Mouse (Mus musculus) CD8-positive naive resting alpha-beta T cell, adult 2 months (primary cell): ENCODE data around the gene Gm13290.
"Not testable (repeated sequence)": the region's sequence is repeated elsewhere in the genome, so short reads cannot be mapped to it uniquely, and the experiment has no call there.

ENCODE experiments used
- DNase-seq, 2 experiments: peaks; one replicate each; pipeline ENCODE4 v3.0.0; 2022; ENCODE audit warnings: low read depth in 2 of 2, low spot score in 2 of 2

The Gm13290 gene

DNA sequence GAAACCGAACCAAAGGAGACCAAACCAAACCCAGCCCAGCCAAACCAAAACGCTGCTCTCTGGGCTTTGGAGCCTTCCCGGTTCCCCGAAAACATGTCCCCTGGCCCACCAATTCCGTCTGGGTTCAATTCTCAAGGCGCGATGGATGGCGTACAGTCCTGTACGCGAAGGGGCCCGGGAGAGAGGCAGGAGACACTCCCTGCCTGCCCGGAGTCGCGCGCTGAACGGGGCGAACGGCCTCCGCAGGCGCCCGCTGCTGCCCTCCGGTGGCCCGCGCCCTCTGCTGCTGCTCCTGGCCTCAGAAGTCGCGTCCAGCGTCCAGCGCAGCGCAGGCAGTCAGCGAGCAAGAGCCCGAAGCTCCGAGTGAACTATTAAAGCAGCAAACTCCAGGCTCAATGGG lies at the start of gene Gm13290:
TSS of gene Gm13290 (plus strand) at position 301 of the 400 bp plus-strand sequence.
- DNase-seq: not testable (repeated sequence)

DNA sequence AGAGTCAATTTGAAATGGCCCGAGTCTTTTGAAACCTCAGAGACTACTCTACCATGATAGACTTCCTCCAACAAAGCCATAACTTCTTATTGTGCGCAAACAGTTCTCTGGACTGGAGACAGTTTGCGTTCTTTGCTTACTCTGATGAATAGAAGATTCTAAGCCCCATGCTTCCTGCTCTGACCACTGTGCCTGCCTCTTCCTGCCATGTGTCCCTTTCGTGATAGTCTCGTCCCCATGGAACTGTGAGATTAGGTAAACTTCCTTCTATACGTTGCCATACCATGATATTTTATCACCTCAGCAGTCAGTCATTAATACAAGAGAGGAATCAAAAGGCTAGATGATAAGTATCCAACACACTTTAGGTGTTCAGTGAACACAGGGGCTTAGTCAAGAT lies 46.9 kb upstream of the Gm13290 start:
- no peak for DNase-seq

DNA sequence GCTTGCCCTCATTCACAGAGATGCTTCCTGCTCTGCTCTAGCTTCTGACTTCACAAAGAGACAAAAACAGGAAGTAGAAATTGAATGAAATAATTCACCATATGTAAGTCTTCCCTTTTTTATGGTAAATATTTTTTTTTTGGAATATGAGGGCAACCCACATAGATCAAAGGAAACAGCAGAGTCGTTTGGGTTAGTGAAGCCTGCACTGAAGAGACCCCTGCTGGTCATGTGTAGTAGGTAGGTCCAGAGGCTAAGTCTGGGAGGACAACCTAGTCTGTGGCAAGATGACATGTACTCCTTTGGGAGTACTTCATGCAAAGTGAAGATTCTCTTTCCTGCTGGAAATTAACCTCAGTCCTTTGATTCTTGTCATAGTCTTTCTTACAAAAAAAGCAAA lies 46.3 kb upstream of the Gm13290 start:
- DNase-seq: peak in 1 of 2 experiments; percentile 39

DNA sequence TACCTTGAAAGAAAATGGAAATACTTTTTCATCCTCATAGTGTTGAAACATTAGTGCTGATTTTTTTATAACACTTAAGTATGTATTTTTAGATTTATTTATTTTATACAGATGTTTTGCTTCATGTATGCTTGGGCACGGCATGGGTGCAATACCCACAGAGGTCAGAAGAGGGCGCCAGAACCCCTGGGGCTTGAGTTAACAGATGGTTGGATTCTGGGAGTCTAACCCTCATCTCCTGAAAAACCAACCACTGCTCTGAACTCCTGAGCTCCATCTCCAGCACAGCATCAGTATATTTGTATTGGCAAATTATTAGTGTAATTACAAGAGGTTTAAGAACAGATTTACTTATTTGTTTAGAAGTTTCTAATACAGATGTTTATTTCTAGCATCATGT lies 35.2 kb upstream of the Gm13290 start:
- peak; percentile 78 to 79 for DNase-seq

DNA sequence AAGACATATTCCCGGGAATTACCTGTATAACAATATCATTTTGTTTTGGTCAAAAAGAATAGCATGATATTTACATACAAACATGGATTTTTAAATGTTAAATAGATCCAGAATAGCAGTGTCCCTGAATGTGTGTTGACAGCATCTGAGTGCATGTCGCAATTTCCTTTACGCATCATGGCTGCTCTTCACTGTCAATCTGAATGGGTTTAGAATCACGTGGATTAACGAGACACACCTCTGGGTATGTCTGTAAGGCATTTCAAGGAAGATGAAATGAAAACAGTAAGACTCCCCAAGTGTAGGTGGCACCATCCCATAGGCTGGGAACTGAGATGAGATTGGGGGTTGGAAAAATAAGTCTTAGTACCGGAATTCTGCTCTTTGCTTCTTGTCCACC lies 34.6 kb upstream of the Gm13290 start:
- DNase-seq: no peak

DNA sequence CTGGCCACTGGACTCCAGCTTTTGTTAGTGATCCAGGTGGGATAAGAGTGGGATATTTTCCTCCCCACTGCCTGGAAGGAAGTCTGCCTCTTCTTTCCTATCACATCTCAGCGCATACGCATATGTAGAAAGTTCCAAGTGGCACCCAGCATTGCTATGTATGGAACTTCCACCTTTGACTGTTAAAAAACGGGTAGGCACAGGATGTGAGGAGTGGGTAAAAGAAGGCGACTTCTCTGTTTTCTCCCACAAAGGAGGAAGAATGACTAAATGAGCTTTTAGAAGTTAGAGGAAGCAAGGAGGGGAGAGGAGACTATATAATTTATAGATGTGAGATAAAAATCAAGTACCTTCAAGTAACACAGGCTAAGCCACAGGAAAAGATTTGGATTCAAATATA lies 32.2 kb upstream of the Gm13290 start:
- DNase-seq: no peak

DNA sequence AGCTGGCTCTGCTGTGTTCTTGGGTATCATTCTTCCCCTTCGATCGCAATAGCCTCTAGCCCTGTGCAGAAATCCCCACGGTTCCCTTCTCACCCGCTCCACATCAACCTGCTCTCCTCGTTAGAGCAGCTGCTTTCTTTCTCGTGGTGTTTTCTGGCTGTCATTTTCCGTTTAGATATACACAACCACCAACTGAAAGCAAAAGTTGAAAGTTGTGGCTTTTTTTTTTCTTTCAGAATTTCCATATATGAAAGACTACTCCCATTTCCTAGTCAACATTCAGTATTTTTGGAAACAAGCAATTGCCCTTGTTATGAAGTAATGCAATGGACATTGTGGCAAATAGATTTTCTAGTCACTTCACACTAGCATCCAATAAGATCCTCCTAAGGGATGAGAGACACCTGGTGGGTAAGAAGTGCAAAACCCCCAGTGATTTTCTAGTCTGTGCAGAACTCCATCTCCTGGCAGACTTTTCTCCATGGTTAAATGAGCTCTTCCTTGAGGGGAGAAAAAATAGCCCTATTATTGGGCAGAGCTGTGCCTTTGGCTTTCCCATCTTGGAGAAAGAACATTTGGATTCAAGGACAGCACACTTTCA lies 30.8 kb upstream of the Gm13290 start:
- no peak for DNase-seq

DNA sequence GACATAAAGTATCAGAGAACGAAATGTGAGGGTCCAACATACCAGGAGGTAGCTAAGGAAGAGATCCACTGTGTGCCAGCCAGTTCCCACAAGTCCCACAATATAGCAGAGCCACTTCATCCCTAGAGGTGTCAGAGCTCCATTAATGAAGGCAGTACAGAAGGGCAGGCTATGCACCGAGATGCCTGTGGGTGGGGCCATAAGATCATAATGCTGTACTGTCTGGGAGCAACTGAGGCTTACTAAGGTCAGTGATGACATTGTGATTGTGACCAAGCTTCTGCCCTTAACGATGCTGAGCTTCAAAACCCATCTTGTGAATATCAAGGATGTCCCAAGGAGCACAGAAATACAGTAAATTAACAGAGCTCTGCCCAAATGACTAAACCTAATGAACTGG lies 29.4 kb upstream of the Gm13290 start:
- DNase-seq: no peak

DNA sequence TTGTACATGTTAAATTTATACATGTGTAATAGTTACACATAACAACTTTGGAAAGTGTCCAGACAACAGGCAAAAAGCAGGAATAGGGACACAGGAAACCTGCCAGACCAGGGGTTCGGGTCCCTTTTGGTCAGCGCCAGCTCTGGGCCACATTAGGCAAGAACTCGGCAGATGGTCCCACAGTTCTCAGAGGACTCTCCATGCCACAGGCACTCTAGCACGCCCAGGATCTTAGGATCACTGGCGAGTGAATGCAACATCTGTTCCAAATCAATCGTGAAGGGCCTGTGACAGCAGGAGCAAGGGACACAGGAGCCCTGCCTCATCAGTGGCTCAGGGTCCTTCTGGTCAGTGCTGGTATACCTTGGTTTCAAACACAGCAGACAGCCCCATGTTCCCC lies 23.7 kb upstream of the Gm13290 start:
- DNase-seq: no peak

DNA sequence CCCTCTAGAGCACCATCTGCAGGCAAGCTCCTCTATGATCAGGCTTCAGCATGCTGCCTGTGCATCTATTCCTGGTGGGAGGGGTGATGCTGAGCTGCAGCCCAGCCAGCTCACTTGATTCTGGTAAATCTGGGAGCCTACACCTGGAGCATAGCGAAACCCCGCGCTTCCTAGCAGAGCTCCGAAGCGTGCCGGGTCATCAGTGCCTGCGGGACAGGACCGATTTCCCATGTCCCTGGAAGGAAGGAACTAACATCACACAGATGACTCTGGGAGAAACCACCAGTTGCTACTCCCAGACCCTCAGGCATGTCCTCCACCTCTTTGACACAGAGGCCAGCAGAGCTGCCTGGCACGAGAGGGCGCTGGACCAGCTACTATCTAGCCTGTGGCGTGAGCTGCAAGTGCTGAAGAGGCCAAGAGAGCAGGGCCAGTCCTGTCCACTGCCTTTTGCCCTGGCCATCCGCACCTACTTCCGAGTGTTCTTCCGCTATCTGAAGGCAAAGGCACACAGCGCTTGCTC lies 18.8 kb upstream of the Gm13290 start, which contains the start of gene Gm13271:
TSS of gene Gm13271 (plus strand) at position 51 of the 523 bp plus-strand sequence.
- DNase-seq: peak; percentile 73 to 80

DNA sequence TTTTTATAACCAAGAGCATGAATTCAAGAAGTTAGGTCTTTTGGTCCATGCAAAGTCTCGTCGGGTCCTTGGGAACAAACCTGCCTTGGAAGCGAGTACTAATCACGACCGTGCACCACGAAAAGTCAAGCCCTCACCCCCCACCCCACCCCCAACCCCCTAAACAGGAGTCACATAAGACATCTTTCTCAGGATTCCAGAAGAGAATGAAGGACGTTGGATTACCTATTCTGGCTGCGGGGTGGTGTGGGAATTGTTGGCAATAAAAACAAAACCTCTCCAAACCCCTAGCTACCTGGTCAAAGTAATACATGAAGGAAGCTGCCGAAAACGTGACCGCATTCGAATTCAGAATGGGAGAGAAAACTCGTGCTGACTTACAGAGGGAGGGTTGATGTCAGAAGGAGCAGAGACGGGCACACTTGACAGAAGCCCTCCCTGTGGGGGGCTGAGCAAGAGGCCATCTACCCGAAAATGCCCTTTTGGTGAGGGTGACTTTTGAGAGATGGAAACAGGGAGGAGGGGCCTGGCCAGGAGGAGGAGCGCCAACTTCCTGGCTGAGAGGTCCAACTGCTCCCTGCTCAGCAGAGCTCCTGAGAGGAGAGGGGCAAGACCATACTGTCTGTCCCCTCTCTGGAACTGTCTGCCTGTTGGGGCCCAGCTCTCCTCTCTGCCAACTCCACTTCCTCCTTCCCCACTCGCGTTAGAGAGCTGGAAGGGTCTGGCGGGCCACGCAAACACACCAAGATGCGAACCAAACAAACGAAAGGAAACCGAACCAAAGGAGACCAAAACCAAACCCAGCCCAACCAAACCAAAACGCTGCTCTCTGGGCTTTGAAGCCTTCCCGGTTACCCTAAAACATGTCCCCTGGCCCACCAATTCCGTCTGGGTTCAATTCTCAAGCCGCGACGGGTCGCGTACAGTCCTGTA lies 16.8 kb upstream of the Gm13290 start:
- DNase-seq: peak in 1 of 2 experiments; percentile 38

DNA sequence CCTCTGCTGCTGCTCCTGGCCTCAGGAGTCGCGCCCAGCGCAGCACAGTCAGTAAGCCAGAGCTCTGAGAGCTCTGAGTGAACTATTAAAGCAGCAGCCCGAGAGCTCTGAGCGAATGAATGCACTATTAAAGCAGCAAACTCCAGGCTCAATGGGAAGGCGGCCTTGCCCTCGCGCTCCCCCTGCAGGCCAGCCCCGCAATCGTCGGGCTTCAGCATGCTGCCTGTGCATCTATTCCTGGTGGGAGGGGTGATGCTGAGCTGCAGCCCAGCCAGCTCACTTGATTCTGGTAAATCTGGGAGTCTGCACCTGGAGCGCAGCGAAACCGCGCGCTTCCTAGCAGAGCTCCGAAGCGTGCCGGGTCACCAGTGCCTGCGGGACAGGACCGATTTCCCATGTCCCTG lies 16.0 kb upstream of the Gm13290 start:
- DNase-seq: peak; percentile 91 to 94

DNA sequence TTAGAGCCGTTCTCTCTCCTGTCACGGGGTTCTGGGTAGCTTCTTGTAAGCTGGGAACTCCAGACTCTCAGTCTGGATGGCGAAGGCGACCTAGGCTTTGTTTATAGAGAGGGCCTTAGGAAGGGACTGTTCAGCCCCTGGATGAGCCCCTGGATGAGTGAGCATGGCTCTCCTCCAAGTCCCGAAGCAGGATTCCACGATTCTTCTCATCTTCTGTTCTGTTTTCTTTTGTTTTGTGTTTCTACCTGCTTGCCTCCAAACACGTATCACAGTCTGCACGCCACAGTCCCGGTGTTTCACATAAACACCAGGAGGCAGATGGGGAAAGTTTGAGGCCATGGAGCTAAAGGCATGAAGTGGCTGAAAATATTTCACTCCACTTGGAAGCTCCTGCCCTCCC lies 14.9 kb upstream of the Gm13290 start:
- DNase-seq: not testable (repeated sequence)

DNA sequence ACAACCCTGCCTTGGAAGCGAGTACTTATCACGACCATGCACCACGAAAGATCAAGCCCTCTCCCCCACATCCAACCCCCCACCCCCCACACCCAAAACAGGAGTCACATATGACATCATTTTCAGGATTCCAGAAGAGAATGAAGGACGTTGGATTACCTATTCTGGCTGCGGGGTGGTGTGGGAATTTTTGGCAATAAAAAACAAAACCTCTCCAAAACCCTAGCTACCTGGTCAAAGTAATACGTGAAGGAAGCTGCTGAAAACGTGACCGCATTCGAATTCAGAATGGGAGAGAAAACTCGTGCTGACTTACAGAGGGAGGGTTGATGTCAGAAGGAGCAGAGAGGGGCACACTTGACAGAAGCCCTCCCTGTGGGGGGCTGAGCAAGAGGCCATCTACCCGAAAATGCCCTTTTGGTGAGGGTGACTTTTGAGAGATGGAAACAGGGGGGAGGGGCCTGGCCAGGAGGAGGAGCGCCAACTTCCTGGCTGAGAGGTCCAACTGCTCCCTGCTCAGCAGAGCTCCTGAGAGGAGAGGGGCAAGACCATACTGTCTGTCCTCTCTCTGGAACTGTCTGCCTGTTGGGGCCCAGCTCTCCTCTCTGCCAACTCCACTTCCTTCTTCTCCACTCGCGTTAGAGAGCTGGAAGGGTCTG lies 13.9 kb upstream of the Gm13290 start, which contains the start of gene Gm13283:
TSS of gene Gm13283 (plus strand) at position 510 of the 659 bp plus-strand sequence.
- DNase-seq: peak; percentile 40 to 43

DNA sequence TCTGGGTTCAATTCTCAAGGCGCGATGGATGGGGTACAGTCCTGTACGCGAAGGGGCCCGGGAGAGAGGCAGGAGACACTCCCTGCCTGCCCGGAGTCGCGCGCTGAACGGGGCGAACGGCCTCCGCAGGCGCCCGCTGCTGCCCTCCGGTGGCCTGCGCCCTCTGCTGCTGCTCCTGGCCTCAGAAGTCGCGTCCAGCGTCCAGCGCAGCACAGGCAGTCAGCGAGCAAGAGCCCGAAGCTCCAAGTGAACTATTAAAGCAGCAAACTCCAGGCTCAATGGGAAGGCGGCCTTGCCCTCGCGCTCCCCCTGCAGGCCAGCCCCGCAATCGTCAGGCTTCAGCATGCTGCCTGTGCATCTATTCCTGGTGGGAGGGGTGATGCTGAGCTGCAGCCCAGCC lies 13.2 kb upstream of the Gm13290 start:
- DNase-seq: peak; percentile 35 to 39

DNA sequence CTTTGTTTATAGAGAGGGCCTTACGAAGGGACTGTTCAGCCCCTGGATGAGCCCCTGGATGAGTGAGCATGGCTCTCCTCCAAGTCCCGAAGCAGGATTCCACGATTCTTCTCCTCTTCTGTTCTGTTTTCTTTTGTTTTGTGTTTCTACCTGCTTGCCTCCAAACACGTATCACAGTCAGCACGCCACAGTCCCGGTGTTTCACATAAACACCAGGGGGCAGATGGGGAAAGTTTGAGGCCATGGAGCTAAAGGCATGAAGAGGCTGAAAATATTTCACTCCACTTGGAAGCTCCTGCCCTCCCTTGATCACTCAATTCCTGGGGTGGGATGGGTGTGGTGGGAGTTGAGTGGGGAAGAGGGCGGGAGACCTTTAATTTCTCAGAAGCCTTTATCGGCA lies 11.9 kb upstream of the Gm13290 start:
- DNase-seq: peak; percentile 82 to 85

DNA sequence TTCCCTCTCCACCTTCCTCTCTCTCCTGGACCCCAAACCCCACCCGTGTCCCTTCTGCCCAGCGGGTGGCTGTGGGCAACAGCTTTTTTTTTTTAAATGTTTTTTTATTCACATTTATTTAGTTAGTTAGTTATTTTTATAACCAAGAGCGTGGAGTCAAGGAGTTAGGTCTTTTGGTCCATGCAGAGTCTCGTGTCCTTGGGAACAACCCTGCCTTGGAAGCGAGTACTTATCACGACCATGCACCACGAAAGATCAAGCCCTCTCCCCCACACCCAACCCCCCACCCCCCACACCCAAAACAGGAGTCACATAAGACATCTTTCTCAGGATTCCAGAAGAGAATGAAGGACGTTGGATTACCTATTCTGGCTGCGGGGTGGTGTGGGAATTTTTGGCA lies 11.3 kb upstream of the Gm13290 start:
- DNase-seq: not testable (repeated sequence)

DNA sequence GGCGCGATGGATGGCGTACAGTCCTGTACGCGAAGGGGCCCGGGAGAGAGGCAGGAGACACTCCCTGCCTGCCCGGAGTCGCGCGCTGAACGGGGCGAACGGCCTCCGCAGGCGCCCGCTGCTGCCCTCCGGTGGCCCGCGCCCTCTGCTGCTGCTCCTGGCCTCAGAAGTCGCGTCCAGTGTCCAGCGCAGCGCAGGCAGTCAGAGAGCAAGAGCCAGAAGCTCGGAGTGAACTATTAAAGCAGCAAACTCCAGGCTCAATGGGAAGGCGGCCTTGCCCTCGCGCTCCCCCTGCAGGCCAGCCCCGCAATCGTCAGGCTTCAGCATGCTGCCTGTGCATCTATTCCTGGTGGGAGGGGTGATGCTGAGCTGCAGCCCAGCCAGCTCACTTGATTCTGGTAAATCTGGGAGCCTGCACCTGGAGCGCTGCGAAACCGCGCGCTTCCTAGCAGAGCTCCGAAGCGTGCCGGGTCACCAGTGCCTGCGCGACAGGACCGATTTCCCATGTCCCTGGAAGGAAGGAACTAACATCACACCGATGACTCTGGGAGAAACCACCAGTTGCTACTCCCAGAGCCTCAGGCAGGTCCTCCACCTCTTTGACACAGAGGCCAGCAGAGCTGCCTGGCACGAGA lies 10.1 kb upstream of the Gm13290 start:
- not testable (repeated sequence) for DNase-seq

DNA sequence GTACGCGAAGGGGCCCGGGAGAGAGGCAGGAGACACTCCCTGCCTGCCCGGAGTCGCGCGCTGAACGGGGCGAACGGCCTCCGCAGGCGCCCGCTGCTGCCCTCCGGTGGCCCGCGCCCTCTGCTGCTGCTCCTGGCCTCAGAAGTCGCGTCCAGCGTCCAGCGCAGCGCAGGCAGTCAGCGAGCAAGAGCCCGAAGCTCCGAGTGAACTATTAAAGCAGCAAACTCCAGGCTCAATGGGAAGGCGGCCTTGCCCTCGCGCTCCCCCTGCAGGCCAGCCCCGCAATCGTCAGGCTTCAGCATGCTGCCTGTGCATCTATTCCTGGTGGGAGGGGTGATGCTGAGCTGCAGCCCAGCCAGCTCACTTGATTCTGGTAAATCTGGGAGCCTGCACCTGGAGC lies 3.0 kb downstream of the Gm13290 start, which contains the start of gene Gm13289:
TSS of gene Gm13289 (plus strand) at position 301 of the 400 bp plus-strand sequence.
- not testable (repeated sequence) for DNase-seq

DNA sequence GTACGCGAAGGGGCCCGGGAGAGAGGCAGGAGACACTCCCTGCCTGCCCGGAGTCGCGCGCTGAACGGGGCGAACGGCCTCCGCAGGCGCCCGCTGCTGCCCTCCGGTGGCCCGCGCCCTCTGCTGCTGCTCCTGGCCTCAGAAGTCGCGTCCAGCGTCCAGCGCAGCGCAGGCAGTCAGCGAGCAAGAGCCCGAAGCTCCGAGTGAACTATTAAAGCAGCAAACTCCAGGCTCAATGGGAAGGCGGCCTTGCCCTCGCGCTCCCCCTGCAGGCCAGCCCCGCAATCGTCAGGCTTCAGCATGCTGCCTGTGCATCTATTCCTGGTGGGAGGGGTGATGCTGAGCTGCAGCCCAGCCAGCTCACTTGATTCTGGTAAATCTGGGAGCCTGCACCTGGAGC lies 5.9 kb downstream of the Gm13290 start, which contains the start of gene Gm13272:
TSS of gene Gm13272 (plus strand) at position 301 of the 400 bp plus-strand sequence.
- not testable (repeated sequence) for DNase-seq

DNA sequence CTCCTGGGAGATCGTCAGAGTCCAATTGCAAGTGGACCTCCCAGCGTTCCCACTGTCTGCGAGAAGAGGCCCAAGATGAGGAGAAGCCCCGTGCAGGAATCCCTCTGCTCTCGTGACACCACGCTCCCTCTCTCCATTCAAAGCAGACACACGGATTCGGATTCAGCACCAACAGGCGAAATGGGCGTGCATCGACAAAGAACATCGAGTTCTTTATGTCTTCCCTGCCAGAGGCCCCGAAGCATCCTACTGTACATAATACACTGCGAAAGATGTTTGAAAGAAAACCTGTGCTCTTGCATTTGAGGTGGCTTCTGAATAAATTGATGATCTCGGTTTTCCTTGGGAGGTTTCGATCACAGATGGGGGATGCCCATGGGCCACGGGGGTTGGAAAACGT lies 6.7 kb downstream of the Gm13290 start:
- DNase-seq: not testable (repeated sequence)
